Mouse (Mus musculus) heart, adult 18-20 months (tissue): ENCODE measurements around the gene Smlr1. TPM values are rescaled to one million over a fixed set of nuclear protein-coding genes. Genes with fewer than 3 reads are reported as not detected.

Source experiments
- DNase-seq, 2 experiments: peaks; one replicate each; pipeline ENCODE4 v3.0.0; 2021 to 2022; ENCODE audit warnings: mixed read lengths in 1 of 2
- long read RNA-seq, 2 experiments: library from polyadenylated mRNA; stranded (forward); transcript quantifications; one replicate each; pipeline ENCODE4 v2.0.0; 2021
- total RNA-seq, 2 experiments: library from RNA; stranded (reverse); gene quantifications; 2 replicates each; pipeline ENCODE4 v1.2.3; 2021

Gene Smlr1
- total RNA-seq = not detected
- long read RNA-seq, experiment 1 = 0 reads
- long read RNA-seq, experiment 2 = 0 reads

DNA sequence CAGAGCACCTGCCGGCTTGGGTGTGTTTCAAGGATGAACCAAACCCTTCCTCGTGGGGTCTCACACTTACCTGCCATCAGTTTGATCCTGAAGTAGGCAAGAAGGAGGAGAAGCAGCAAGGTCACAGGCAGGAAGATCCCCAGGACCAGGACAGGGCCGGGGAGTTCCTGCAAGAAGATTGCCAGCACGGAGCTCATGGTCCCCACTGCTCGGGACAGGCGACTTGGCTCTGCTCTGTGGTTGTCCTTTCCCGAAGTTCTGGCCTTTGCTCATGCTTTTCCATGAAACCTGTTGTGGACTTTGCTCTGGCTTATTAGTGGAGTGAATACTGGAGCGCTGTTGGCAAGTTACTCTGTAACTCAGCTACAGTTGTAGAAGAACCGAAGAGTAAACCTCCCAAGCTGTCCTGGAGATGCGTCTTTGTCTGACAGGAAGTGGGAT, at the start of gene Smlr1:
TSS of gene Smlr1 (minus strand) at position 377 of the 441 bp plus-strand sequence.
- DNase-seq = no peak

DNA sequence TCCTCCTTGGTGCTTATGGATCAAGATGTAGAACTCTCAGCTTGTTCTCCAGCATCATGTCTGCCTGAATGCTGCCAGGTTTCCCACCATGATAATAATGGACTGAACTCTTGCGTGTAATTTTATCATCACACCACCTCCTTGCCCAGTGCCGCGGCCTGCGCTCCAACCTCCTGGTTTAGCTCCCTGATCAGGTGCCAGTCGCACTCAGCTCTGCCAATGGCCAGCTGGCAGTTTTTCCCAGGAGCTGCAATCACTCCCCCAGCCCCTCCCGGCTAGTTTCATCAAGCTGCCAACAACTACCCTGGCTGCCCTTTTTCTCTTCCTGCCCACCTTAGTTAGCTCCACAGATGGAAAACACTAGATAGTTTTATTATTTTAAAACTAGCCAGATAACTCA, 48.8 kb upstream of the Smlr1 start:
- DNase-seq = peak; percentile 34 to 58

DNA sequence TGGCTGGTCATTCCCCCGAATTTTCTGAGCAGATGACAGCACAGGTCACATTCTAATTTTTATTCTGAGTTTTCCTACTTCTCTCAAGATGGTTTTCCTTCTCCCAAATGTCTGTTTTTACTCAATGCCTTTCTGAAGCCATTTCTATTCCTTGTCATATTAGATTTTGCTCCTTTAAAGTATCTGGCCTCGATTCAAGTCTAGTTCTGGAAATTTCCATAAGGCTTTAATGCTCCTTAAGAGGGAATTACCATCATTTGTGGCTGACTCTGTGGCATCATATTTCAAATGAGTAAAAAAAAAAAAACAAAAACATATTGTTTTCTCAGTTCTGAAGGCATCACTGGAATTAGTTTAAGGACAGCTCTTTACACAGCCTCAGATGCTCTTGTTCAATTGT, 44.0 kb upstream of the Smlr1 start:
- DNase-seq = no peak

DNA sequence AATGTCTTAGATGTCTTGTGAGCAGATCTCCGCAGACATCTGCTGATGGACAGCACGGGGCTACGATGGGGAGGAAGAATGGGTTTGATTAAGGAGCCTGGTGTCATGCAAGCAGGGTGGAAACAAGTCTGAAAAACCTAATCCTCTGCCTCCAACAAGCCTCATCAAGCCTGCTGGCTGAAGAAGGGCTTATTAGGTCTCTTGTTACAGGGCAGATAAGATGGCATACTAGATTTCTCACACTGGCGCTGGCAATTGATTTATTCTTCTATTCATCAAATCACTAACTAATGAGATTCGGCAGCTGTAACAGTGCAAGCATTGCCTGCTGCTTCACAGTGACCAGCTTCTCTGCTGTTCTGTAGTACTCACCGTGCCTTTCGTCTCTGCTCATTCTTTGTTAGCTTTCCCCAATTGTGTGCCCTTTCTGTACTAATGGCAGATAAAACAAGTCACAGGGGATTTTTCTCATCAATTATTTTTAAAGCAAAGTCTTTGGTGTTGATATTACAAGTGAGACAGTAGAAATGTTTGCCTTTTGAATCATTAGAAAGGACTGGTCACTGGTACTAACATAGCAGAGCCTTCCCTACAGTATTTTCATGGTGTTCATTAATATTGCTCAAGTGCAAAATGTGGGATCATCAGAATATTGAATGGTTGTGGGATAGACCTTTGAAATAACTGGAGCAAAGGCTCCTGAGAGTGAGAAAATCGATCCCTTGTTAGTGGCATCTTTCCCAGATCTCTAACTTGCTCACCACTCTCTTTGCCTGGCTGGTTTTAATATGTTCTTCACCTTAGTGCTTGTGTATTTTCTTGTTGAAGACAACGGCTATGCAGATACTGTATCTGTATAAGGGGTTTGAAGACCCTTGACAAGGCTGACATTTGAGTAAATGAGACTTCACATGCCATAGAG, 35.5 kb upstream of the Smlr1 start:
- DNase-seq = no peak

DNA sequence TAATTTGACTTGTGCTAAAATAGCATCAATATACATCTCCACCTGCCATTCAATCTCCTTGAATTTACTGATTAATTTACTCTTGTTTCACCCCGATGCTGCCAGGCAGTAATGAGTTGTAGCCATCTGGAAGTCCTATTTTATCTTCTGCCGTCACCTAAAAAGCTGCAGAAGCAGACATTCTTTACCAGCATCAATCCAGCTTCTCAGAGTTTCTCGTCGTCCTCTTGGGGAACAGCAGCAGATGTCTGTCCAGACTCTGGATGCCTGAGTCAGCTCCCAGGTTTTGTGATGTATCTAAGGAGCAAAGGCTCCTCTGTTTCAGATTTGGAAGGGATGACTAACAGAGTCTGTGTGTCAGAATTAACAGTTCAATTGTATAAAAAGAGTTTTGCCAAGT, 16.9 kb upstream of the Smlr1 start:
- no peak for DNase-seq

DNA sequence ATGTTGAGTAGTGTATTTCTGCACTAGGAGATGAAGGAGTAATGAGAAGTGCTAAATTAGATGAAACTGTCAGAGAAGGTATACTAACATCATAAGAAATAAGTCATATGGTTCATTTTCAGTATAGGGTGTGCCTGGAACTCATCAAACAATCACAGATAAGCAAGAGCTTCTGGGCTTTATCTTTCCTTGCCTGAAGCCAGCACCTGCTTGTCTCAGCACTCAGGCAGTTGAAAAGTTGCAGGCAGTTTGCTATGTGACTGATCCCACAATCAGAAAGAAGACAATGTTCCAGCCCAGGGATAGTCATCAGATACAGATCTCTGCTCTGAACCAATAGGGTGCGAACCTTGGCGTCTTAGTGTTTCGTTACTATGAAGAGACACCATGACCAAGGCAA, 5.0 kb upstream of the Smlr1 start:
- DNase-seq = no peak

DNA sequence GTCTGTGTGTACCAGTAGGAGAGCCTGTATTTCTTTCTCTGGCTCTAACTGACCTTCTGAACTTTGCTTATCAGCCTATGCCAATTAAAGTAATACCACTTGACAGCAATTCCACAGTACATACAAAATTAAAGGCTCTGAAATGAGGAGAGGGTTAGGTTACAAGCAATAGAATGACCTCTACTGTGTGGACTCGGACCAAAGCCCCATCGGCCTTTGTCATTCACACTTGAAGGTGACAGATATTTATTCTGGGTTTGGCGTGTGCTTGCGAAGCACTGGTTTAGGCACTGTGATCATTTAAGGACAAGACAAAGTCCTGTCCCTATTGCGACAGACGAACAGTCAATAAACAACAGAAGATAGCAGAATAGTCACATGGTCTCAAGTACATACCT, 3.7 kb upstream of the Smlr1 start:
- DNase-seq = peak; percentile 45 to 48

DNA sequence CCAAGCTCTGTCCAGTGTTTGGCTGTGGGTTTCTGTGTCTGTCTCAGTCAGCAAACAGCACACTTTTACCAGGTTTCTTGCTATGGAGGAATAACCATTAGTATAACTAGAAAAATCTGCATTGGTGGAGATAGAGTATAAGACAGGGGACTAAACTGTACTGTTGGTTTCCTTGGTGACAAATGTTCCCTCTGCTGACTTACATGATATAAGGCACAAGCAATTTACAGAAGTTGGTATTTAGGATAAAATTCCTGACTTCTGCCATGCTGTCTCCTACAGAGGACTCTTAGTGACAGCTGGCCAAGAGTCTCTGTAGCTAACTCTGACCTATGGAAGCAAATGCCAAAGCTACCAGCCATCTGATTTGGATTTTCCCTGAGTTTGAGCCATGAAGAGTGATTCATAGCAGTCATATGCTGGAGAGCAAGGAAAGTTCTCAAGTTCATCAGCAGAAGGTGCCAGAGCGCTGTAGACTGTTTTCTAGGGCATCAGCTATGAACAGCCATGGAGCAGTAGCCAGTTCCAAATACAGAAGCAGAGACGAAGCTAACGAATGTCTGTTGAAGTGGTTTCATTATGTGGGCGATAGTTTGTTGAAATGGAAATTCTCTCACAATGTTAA, 3.2 kb upstream of the Smlr1 start:
- DNase-seq = peak; percentile 59 to 62

DNA sequence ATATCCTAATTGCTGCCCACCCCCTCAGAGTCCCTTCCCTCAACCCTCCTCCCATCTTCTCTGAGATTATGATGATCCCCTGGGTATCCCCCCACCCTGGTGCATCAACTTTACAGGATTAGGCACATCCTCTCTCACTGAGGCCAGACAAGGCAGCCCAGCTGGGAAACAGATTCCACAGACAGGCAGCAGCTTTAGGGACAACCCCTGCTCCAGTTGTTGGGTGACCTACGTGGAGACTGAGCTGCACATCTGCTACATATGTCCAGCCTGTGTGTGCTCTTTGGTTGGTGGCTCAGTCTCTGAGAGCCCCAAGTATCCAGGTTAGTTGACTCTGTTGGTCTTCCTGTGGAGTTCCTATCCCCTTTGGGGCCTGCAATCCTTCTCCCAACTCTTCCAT, 2.7 kb upstream of the Smlr1 start:
- no peak for DNase-seq

DNA sequence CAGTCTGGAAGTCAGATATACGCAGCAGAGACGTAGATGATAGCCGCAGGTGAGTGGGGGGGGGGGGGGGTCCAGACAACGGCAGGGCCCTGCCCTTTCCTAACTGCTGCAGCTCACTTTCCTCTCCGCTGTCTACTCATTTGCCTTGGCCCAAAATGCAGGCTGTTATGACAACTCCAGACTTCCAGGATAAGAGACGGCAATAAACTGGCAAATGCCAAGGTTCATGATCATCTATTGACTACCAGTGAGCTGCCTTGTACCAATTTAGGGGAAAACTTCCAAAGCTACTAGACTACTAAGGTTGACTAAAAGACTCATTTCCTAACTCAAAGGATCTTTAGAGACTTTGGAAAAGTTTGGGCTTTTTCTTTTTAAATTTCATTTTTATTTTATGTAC, 554 bp upstream of the Smlr1 start:
- no peak for DNase-seq

DNA sequence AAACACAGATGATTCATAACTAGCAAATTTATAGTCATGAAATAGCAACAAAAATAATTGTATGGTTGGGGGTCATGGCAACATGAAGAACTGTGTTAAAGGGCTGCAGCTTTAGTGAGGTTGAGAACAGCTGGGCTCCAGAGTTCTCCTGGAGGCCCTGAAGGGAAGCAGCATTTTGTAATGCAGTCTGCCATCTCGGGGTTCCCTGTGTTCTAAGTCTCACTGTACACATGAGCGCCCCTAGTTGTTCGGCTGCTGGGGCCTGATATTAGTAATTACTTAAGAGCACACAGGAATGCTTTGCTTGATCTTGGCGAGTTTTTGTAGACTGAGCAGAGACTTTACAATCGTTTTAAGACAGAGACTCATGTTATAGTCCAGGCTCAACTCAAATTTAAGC, 1.6 kb downstream of the Smlr1 start:
- no peak for DNase-seq

DNA sequence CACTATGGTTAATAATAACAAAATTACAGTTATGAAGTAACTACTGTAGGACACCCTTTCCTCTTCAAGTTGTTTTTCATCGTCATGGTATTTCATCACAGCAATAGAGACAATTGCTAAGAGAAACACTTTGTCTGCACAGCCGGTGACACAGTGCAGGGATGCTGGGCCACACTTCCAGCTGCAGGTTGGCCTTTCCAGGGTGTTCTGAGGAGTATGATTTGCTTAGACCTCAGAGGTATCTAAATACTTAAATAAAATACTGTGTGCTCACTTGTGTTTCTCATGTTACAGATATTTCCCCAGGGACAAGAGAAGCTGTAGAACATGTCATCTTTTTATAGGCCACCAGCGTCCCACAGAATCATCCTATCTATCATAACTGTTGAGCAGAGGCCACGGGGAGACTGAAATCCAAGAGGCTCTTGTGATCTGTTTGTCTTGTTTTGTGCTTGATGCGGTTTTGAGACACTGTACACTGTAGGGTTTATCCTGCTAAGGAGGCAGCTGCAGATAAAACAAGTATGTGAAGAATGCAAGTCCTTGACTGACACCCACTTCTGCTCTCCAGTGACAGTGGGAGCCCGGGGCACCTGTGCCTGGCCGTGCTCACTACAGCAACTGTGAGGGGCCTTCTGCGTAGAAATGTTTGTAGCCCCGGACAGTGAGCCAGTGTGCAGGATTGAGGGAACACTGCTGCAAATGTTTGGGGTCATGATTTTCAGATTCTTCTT, 2.4 kb downstream of the Smlr1 start:
- DNase-seq = no peak

DNA sequence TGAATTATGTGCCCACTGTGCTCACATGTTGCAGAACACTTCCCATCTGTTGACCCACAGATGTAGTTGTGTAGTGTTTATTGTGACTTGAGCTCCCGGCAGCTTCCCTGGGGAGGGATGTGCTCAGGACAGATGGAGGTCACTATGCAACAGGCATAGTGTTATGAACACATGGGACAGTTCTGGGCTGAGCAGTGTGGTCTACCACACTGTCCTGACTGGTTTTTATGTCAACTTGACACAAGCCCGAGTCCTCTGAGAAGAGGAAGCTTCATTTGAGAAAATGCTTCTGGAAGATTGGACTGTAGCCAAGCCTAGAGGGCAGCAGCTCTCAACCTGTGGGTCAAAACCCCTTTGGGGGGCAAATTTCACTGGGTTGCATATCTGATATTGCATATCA, 3.0 kb downstream of the Smlr1 start:
- DNase-seq = no peak

DNA sequence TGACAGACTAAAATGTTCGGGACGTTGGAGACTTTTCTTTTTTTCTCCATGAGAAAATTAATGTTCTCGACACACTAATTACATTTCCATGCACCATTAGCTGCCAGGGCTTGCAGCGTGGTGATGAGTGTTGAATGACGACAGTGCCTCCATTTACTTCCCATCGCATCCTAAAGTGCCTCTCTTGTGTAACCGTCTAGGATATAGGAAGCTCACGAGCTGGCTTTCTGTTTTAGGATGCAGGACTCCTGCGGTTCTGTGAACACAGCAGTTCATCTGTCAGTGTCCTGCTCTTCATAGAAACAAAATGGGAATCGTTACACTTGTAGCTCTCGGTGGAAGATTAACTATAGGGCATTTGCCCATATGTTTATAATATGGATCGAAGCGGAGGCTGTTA, 4.7 kb downstream of the Smlr1 start:
- DNase-seq = no peak

DNA sequence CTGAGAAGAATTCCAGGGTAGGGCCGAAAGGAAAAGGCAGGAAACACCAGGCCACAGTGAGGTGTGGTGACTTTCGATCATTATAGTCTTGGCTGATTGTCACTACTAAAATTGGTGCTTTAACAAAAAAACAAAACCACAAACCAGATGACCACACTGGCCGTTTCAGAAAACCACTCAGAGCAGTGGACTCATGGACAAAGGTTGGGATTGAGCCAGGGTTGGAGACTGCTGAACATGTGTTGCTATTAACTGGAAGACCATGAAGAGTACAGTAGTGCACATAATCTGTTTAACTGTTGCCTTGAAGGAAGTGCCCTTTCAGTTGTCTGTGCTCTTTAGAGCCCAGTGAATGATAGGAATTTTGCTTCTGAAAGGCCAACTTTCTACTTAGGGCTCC, 8.9 kb downstream of the Smlr1 start:
- DNase-seq = peak in 1 of 2 experiments; percentile 26

DNA sequence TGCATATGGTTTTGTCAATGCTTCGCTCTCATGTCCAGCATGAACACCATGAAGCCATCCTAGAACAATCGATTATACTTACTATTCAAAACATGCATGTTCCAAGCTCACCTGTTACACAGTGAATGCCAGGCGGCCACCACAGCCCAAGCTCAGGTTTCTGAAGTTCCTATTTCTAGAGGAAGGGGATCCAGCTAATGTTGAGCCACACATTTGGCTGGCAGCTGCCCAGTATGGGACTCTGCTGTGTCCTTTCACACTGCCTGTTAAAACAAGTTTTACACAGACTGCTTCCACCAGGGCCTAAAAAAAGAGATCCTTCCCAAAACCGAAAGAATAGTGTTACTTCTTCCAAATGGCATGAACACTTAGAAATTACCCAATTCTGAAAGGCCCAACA, 9.4 kb downstream of the Smlr1 start:
- no peak for DNase-seq

DNA sequence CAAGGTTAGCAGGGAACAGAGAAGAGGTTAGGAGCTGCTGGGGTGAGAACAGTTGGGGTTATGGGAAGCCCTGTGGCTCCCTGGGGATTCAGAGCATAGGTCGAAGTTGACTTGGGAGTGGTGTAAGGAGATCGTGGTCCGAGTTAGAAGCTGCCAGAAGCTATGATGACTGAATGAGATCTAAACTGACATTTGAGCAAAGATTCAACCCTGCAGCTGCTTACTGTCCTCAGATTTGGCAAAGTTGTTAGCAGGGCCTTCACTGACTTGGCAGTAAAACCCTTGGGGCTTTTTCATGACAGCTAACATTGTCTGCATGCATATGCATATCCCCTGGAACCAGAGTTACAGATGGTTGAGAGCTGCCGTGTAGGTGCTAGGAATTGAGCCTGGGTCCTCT, 9.9 kb downstream of the Smlr1 start:
- no peak for DNase-seq

DNA sequence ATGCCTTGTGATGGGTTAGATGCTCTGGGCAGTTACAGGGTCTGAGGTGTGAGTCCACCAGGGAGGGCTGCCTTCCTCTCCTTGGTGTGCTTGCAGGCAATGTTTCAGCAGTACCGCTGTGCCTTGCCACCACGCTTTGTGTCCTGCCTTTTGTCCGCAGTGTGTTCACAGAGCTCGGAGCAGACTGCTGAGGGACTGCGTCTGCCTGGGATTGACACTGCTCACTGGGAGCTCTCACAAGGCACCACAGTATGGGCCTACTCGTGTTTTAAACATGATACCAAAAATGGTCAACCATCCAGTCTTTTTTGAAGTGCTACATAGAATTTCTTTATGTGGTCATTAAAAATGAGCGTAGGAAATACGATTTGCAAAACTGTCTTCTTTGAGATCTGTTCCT, 12.3 kb downstream of the Smlr1 start:
- no peak for DNase-seq

DNA sequence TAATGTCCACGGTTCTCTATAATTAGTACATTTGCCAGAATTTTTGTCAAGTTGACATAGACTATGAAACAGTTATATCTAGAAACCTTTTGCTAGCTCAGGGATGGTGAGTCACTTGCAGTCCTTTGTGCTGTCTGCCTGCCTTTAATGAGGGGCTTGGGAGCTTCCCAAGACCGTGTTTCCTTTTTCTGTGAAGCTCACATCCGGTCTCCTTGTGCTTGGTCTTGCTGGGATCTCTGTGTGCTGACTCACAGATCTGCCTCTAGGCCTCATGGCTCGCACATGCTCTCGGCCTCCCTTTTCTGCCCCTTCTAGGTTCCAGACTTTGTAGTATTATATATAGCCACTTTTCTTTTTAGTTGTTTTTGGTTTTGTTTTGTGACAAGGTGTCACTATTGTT, 15.6 kb downstream of the Smlr1 start:
- DNase-seq = peak; percentile 32 to 42

DNA sequence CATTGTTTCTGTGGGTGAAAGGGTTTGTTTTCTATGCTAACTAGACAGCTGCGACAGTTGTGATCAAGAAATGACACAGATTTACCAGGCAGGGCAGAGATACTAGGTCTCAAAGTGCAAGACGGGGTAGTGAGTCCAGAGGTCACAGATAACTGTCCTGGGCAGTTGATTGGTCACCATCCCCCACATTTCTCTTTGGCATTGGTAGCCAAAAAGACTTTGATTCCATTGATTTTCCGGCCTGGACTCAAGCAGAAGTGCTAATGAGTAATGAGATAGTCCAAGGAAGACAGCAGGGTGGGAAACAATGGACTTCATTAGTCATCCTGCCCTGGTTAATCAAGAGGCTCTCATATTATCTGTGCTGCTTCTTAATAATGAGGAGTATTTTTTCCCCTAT, 16.1 kb downstream of the Smlr1 start:
- no peak for DNase-seq

DNA sequence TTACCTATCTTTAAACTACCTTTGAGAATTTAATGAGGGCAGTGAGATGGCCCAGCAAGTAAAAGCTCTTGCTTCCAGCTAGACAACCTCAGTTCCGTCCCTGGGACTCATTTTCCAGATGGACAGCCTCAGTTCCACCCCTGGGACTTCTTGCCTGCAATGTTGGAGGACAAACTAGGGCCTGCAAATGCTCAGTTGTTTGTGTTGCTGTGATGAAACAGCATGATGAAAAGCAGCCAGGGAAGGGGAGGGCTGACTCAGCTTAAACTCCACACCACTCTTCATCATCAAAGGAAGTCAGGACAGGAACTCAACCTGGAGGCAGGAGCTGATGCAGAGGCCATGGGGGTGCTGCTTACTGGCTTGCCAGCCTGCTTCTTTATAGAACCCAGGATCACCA, 22.2 kb downstream of the Smlr1 start:
- DNase-seq = peak; percentile 26 to 47

DNA sequence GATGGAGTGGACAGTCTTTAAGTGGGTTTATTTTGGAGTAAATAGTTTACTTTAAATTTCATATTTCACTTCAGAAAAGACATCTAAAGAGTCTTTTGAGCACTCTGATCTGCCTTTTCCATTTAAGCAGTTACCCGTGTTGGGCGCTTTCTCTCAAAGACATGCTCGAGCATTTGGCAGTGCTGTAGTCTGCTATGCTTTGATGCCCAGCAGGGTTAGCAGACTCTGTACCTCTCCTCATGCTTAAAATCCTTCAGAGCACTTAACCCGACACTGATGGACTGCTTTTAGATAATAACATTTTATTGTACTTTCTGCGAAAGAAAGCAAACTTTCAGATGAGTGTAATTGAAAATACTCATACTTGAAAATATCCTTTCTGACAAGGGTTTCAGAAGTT, 32.8 kb downstream of the Smlr1 start:
- DNase-seq = no peak
